Mouse (Mus musculus) hindbrain, embryonic 15.5 days (tissue): ENCODE measurements around the gene Wdr47. TPM values are rescaled to one million over a fixed set of nuclear protein-coding genes. Genes with fewer than 3 reads are reported as not detected.

Experiments
- ATAC-seq: fragments of 200-750 bp; cut with Nextera tagmentation; 2 replicates; pipeline ENCODE4 v1.8.0; 2017; ENCODE audit warnings: low read depth, moderate number of reproducible peaks, moderate TSS enrichment; ENCODE audit not compliant: low FRiP score
- H3K27ac ChIP-seq: fragments of 300-500 bp; sonication (generic); replicated peaks from 2 replicates; pipeline ENCODE4 v1.5.1; 2015; ENCODE audit warnings: mild to moderate bottlenecking, inconsistent platforms
- H3K27me3 ChIP-seq: fragments of 300-500 bp; sonication (generic); 2 replicates; pipeline ENCODE4 v1.6.1; 2015; ENCODE audit warnings: control low read depth, inconsistent platforms
- H3K36me3 ChIP-seq: fragments of 300-500 bp; sonication (generic); 2 replicates; pipeline ENCODE4 v1.6.1; 2015; ENCODE audit warnings: control low read depth, inconsistent platforms
- H3K4me1 ChIP-seq: fragments of 300-500 bp; sonication (generic); replicated peaks from 2 replicates; pipeline ENCODE4 v1.6.1; 2015; ENCODE audit warnings: control low read depth, inconsistent platforms
- H3K4me2 ChIP-seq: fragments of 300-500 bp; sonication (generic); 2 replicates; pipeline ENCODE4 v1.6.1; 2015; ENCODE audit warnings: moderate library complexity, mild to moderate bottlenecking, inconsistent platforms
- H3K4me3 ChIP-seq: fragments of 300-500 bp; sonication (generic); 2 replicates; pipeline ENCODE4 v1.5.1; 2015; ENCODE audit warnings: mild to moderate bottlenecking, inconsistent platforms
- H3K9ac ChIP-seq: fragments of 300-500 bp; sonication (generic); 2 replicates; pipeline ENCODE4 v1.6.1; 2015; ENCODE audit warnings: inconsistent platforms
- H3K9me3 ChIP-seq: fragments of 300-500 bp; sonication (generic); 2 replicates; pipeline ENCODE4 v1.6.1; 2016; ENCODE audit warnings: control low read depth, inconsistent platforms
- WGBS: fragments of 180-500 bp; shearing (Covaris S2); methylation state at CpG from one replicate; pipeline ENCODE4 v1.1.7; 2015; 5-methylcytosine and 5-hydroxymethylcytosine counted together
- polyA plus RNA-seq: library from polyadenylated mRNA; unstranded; fragments of >200 nt; fragmentation: Nextera tagmentation; extraction: Ambion mirVana; gene quantifications from 2 replicates; pipeline ENCODE4 v1.2.1, GENCODE M21; 2015

Wdr47 gene
- polyA plus RNA-seq, 1 experiment from 2014 or later: 103 TPM

DNA sequence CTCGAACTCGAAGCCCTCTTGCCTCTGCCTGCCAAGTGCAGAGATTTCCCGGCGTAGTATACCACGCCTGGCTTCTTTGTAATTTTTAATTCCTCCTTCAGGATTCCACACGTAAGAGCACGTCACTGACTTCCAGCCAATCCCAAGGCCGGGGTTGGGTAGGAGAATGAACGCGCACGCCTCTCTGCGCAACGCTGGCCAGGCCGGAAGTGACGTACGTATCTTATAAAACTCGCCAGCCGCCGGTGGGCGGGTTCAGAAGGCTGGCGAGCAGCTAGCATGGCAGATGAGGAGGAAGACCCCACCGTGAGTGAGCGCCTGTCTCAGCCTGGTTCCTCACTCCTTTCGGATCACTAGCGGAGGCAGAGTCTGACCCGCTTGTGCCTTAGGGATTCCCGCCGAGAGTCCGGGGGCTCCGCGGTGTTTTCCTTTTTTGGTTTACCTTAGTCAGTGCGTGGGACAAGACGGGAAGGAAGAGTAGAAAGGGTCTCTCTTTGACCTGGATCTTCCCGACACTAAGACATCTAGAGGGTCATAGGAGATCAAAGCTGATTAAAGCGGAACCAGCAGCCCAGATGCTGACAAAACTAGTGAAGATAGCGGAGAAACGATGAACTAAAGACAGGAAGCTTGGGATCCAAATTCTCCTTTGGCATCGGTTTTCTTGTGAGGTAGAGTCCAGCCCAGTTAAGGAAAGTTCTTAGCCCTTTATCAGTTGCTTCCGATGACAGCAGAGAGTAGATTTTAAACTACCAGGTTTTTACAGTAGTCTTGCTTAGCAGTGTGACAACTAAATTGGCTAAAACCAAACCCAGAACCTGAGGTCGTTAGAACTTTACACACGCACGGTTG is 19.4 kb upstream of the Wdr47 start, which contains the start of gene Taf13:
Gene Taf13 (plus strand): TSS at position 256 of the 852 bp plus-strand sequence.
- Histone ChIP-seq H3K27ac (peak within 1 kb of the TSS; percentile 84), H3K4me2 (peak within 1 kb of the TSS; percentile 62), H3K27me3 (no peaks in the 10 kb centered on the region), H3K9me3 (no peaks in the 10 kb centered on the region), H3K36me3 (no peaks in the 10 kb centered on the region), H3K9ac (peak within 1 kb of the TSS; percentile 67), H3K4me3 (peak within 1 kb of the TSS; percentile 63), H3K4me1 (peaks cover 19% of the 10 kb centered on the region)
- WGBS: 2% methylated on average over 42 of the region's 42 CpGs
- ATAC-seq: peak; percentile 98

DNA sequence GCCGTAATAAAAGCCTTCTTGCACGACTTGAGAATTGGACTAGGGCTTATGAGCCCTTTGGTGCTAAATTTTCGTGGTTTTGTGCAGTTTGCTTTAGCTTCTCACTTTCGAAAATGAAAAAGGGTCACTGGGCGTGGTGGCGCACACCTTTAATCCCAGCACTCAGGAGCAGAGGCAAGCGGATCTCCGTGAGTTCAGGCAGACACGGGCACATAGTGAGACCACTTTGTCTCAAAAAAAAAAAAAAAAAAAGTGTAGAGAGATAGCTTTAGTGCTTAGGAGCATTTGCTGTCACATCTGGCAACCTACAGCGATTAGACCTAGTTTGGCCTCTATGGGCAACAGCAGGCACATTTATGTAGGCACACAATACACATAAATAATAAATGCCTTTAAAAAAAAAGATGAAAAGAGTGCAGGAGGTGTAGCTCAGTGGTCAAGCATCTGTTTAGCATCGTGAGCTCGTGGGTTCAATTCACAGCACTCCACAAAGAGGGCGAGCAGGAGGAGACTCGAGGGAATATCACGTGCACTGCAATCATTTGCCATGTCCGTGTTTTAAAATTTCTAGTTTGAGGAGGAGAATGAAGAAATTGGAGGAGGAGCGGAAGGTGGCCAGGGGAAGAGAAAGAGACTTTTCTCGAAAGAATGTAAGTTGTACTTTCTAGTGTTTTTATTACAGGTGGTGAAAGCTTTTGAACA is 18.6 kb upstream of the Wdr47 start:
- no peak for ATAC-seq
- 41% methylated on average over 18 of the region's 18 CpGs for WGBS
- Histone ChIP-seq H3K9ac (peak overlapping the region; percentile 67), H3K36me3 (no peaks in the 10 kb centered on the region), H3K4me3 (peak overlapping the region; percentile 63), H3K4me1 (peaks cover 19% of the 10 kb centered on the region), H3K9me3 (no peaks in the 10 kb centered on the region), H3K4me2 (peak overlapping the region; percentile 62), H3K27ac (peak overlapping the region; percentile 84; the same call in 1 of the 2 replicates), H3K27me3 (no peaks in the 10 kb centered on the region)

DNA sequence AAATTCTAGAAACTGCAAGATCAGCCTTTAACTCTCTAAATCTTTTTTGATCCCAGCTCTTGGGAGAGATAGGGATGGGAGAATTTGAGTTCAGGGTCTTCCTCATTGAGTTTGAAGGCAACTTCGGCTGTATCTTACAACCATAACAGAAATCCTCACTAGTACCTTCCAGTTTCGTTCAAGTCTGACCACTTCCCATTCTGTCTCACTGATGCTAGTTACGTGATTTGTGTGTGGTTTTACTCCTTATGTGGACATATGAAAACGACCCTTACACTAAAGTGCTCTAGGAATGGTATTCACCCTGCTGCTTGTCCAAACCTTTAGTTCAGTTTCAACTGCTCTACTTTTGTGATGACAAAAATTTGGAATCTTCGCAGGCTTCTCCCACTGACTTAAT is 17.1 kb upstream of the Wdr47 start:
- no peak overlapping the region for H3K27ac ChIP-seq
- peaks cover 3% of the 10 kb centered on the region; the same call in 1 of the 2 replicates for H3K36me3 ChIP-seq
- no peaks in the 10 kb centered on the region for H3K9me3 ChIP-seq
- H3K4me2 ChIP-seq: no peak overlapping the region
- no peak overlapping the region for H3K4me3 ChIP-seq
- no peak overlapping the region for H3K9ac ChIP-seq
- ATAC-seq: no peak
- peaks cover 19% of the 10 kb centered on the region for H3K4me1 ChIP-seq
- no peaks in the 10 kb centered on the region for H3K27me3 ChIP-seq
- 91% methylated on average over 5 of the region's 5 CpGs for WGBS

- no peaks in the 10 kb centered on the region for H3K9me3 ChIP-seq
Measured at GRCm38 (mm10) chr3:108584580-108584979, 6.5 kb upstream of the Wdr47 start.

GRCm38 (mm10) chr3:108588446-108588845 is 2.6 kb upstream of the Wdr47 start:
- no peak for ATAC-seq
- Histone ChIP-seq H3K27ac (0 out of 2 replicates have a peak overlapping the region, but pooled peaks have one; percentile 8), H3K9me3 (no peaks in the 10 kb centered on the region), H3K36me3 (no peaks in the 10 kb centered on the region), H3K4me3 (no peak overlapping the region), H3K4me1 (peaks cover 8% of the 10 kb centered on the region), H3K27me3 (no peaks in the 10 kb centered on the region), H3K9ac (no peak overlapping the region), H3K4me2 (no peak overlapping the region)
- WGBS: 27% methylated on average over 2 of the region's 2 CpGs

More at GRCm38 (mm10) chr3:108584580-108584979, 6.5 kb upstream of the Wdr47 start:
- 81% methylated on average over 4 of the region's 4 CpGs for WGBS
- Histone ChIP-seq H3K27me3 (no peaks in the 10 kb centered on the region), H3K4me1 (no peaks in the 10 kb centered on the region), H3K9ac (no peak overlapping the region), H3K27ac (no peak overlapping the region), H3K36me3 (no peaks in the 10 kb centered on the region), H3K4me3 (no peak overlapping the region), H3K4me2 (no peak overlapping the region)
- no peak for ATAC-seq

- no peaks in the 10 kb centered on the region for H3K27me3 ChIP-seq
- peak overlapping the region; percentile 94 for H3K27ac ChIP-seq
- peak; percentile 87 for ATAC-seq
- peak overlapping the region; percentile 64 for H3K4me2 ChIP-seq
- no peaks in the 10 kb centered on the region for H3K9me3 ChIP-seq
- no peaks in the 10 kb centered on the region for H3K36me3 ChIP-seq
- peaks cover 10% of the 10 kb centered on the region for H3K4me1 ChIP-seq
- peak overlapping the region; percentile 90 for H3K4me3 ChIP-seq
- peak overlapping the region; percentile 93 for H3K9ac ChIP-seq
- under 1% methylated on average over 55 of the region's 61 CpGs for WGBS
Measured at GRCm38 (mm10) chr3:108591530-108592522, 747 bp downstream of the Wdr47 start.

DNA sequence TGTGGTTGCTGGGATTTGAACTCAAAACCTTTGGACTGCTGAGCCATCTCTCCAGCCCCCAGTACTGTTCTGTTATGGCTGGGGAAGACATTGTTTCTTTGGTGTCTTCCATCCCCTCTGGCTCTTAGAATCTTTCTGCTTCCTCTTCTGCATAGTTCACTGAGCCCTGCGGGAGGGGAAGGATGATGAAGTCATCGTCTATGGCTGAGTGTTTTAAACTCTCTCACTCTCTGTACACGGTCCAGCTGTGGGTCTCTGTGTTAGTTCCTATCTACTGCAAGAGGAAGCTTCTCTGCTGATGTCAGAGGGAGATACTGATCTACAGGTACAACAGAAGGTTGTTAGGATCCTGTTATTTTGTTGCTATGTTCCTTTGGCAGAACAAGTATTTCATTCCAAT is 17.8 kb downstream of the Wdr47 start:
- Histone ChIP-seq H3K9me3 (no peaks in the 10 kb centered on the region), H3K4me3 (no peak overlapping the region), H3K27ac (no peak overlapping the region), H3K4me1 (no peaks in the 10 kb centered on the region), H3K4me2 (no peak overlapping the region), H3K36me3 (peaks cover 16% of the 10 kb centered on the region), H3K9ac (no peak overlapping the region), H3K27me3 (no peaks in the 10 kb centered on the region)
- no peak for ATAC-seq
- WGBS: 55% methylated on average over 3 of the region's 3 CpGs

- no peaks in the 10 kb centered on the region for H3K4me1 ChIP-seq
- H3K9me3 ChIP-seq: no peaks in the 10 kb centered on the region
- no peaks in the 10 kb centered on the region for H3K27me3 ChIP-seq
- H3K27ac ChIP-seq: no peak overlapping the region
- H3K36me3 ChIP-seq: peaks cover 35% of the 10 kb centered on the region
- H3K4me2 ChIP-seq: no peak overlapping the region
- no peak for ATAC-seq
- no peak overlapping the region for H3K9ac ChIP-seq
- 89% methylated on average over 5 of the region's 5 CpGs for WGBS
- no peak overlapping the region for H3K4me3 ChIP-seq
Measured at GRCm38 (mm10) chr3:108634761-108635160, 43.7 kb downstream of the Wdr47 start.

DNA sequence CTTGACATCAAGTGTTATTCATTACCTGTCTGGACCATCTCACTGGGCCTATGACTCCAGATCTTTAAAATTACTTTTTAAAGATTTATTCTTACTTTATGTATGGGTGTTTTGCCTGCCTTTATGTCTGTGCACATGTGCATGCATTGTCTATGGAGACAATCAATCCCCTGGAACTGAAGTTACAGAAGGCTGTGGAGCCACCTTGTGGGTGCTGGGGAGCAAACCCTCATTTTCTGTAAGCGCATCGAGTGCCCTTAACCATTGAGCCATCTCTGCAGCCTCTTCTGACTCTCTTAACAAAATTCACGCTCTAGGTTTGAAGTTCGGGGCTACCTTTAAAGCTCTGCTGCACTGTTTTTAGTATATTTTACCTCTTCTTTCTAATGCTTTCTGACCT is 48.3 kb downstream of the Wdr47 start:
- H3K4me3 ChIP-seq: no peak overlapping the region
- no peak overlapping the region for H3K9ac ChIP-seq
- no peak overlapping the region for H3K4me2 ChIP-seq
- H3K4me1 ChIP-seq: no peaks in the 10 kb centered on the region
- no peaks in the 10 kb centered on the region for H3K9me3 ChIP-seq
- WGBS: 64% methylated on average over 4 of the region's 4 CpGs
- peaks cover 43% of the 10 kb centered on the region for H3K36me3 ChIP-seq
- ATAC-seq: no peak
- H3K27me3 ChIP-seq: no peaks in the 10 kb centered on the region
- no peak overlapping the region for H3K27ac ChIP-seq

- Histone ChIP-seq H3K36me3 (peaks cover 53% of the 10 kb centered on the region), H3K4me1 (no peaks in the 10 kb centered on the region), H3K27ac (no peak overlapping the region), H3K27me3 (no peaks in the 10 kb centered on the region), H3K9ac (no peak overlapping the region), H3K4me3 (no peak overlapping the region), H3K4me2 (no peak overlapping the region), H3K9me3 (no peaks in the 10 kb centered on the region)
- 92% methylated on average over 4 of the region's 4 CpGs for WGBS
- no peak for ATAC-seq
Measured at GRCm38 (mm10) chr3:108640998-108641397, 49.9 kb downstream of the Wdr47 start.

GRCm38 (mm10) chr3:108644856-108645255 is 53.8 kb downstream of the Wdr47 start:
- Histone ChIP-seq H3K4me1 (no peaks in the 10 kb centered on the region), H3K36me3 (peaks cover 32% of the 10 kb centered on the region), H3K4me3 (no peak overlapping the region), H3K9ac (no peak overlapping the region), H3K27ac (no peak overlapping the region), H3K27me3 (no peaks in the 10 kb centered on the region), H3K9me3 (no peaks in the 10 kb centered on the region), H3K4me2 (no peak overlapping the region)
- no peak for ATAC-seq
- WGBS: 95% methylated on average over 3 of the region's 3 CpGs
